Mouse (Mus musculus) lung, postnatal 25 days (tissue): ENCODE results near the gene Rnf10.

Experiments used
- DNase-seq: peaks from one replicate; pipeline ENCODE4 v3.0.0; 2022; ENCODE audit warnings: low spot score

Rnf10 gene

GRCm38 (mm10) chr5:115194626-115195221 is 78.0 kb downstream of the Rnf10 start:
- DNase-seq: no peak

DNA sequence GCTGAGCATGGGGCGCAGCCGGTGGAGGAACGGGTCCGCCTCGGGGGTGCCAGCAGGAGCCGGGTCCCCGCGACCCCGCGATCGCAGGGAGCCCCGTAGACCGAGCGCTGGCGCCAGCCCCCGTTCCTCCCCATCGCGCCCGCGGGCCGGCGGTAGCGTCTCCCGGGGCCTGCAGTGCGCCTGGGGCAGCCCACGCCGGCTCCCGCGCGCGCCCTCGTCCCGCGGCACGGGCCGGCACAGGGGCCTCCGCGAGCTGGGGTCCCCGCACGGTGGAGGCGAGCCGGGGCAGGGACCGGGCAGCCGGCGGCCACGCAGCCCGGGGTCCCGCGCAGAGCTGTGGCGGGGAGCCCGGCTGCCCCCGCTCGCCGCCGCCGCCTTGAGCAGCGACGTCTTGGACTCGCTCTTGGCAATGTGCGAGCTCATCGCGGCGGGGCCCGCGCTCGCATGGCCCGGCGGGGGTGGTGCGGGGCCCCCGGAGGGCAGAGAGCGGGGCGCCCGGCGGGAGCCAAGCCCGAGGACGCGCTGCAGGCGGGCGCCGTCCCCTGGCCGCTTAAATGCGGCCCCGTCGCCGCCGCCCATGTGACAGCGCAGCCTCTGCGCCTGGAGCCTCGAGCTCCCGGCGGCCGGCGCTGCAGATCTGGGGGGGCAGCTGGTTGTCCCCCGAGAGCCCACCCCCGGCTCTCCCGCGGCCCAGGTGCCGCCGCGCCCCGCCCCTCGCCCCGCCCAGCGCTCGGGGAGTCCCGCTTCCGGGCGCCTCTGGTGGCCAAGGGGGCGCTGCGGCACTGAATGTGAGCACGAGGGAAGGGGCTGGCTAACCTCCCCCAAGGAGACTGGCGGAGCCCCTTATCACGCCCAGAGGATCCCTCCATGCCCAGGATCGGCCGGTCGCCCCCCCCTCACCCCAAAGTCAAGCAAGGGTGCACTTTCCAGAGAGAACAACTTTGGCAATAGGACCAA is 78.8 kb downstream of the Rnf10 start, which contains the start of gene Cabp1:
TSS of gene Cabp1 (minus strand) at position 713 of the 957 bp plus-strand sequence.
- DNase-seq: peak; percentile 34

- DNase-seq: peak; percentile 28
Measured at GRCm38 (mm10) chr5:115193226-115193625, 79.5 kb downstream of the Rnf10 start.

DNA sequence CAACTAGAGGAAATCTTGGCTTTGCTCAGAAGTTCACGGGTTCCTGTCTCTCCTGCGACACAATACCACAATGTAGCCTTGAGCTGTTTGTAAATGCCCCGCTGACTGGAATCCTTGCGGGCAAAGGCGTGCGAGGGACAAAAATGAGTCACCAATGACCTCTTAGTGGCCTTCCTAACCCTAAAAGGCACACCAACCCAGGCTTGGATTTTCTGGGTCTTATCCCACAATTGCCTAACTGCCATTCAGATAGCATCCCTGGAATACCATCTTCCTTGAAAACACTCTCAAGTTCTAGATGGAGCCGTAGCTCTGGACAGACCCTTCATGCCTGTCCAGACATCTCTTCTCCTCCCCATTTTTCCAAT is 79.9 kb downstream of the Rnf10 start:
- DNase-seq: no peak

DNA sequence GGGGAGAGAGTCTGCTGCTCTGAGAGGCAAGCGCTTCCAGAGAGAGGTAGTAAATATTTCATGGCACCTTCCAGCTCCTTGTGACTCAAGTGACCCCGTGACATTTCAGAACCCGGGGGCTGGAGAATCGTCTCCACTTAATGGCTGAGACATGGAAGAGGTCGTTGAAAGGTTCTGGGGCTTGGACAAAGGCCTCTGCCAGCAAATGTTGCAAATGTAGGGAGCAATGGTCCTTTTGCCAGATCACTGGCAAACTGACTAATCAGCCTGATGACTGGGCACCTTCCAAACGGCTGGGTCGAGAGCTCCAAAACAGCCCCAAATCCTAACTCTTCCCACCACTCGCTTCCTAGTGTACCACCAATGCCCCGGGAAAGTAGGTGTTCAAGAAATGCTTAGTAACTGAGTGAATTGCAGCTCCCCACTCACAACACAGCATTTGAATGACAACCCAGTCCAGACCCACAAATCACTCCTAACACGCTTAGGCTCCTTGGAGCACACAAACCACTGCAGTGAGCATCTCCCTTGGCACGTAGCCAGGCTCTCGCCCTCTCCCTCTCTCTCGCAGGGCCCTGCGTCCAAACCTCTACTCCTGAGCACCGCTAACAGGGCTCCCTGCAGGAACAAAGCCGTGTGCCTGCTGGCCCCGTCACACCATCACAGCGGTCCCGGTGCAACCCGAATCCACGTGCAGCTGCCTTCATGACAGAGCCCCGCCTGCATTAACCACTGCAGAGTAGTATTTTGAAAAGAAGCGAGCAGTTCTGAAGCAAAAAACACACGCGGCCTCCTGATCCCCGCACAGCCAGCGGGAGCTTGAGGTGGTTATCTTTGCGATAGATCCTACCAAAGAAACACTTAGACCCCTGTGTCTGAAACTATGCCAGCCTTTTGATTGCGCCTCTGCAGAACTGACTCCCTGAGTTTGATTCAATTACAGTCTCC is 80.5 kb downstream of the Rnf10 start:
- DNase-seq: no peak
